Mouse (Mus musculus) kidney, embryonic 16.5 days (tissue): ENCODE measurements around the gene Zfp319. TPM values are rescaled to one million over a fixed set of nuclear protein-coding genes. Genes with fewer than 3 reads are reported as not detected.
"Not testable (repeated sequence)": the region's sequence is repeated elsewhere in the genome, so short reads cannot be mapped to it uniquely, and the experiment has no call there.

Experiments used
- ATAC-seq: fragments of 200-750 bp; cut with Nextera tagmentation; 2 replicates; pipeline ENCODE4 v1.8.0; 2017; ENCODE audit warnings: moderate TSS enrichment; ENCODE audit not compliant: low FRiP score, low TSS enrichment
- H3K27ac ChIP-seq: fragments of 300-500 bp; sonication (generic); 2 replicates; pipeline ENCODE4 v1.5.1; 2014; ENCODE audit warnings: low read length
- H3K27me3 ChIP-seq: fragments of 300-500 bp; sonication (generic); 2 replicates; pipeline ENCODE4 v1.6.1; 2014; ENCODE audit warnings: low read length, control low read depth, mixed read lengths; ENCODE audit not compliant: insufficient read depth
- H3K36me3 ChIP-seq: fragments of 300-500 bp; sonication (generic); 2 replicates; pipeline ENCODE4 v1.6.1; 2014; ENCODE audit warnings: low read length, control low read depth, mixed read lengths; ENCODE audit not compliant: insufficient read depth
- H3K4me1 ChIP-seq: fragments of 300-500 bp; sonication (generic); 2 replicates; pipeline ENCODE4 v1.6.1; 2014; ENCODE audit warnings: low read length, control low read depth, mixed read lengths; ENCODE audit not compliant: insufficient read depth
- H3K4me2 ChIP-seq: fragments of 300-500 bp; sonication (generic); replicated peaks from 2 replicates; pipeline ENCODE4 v1.6.1; 2014; ENCODE audit warnings: low read depth, low read length
- H3K4me3 ChIP-seq: fragments of 300-500 bp; sonication (generic); 2 replicates; pipeline ENCODE4 v1.5.1; 2014; ENCODE audit warnings: mild to moderate bottlenecking, low read length
- H3K9ac ChIP-seq: fragments of 300-500 bp; sonication (generic); replicated peaks from 2 replicates; pipeline ENCODE4 v1.6.1; 2014; ENCODE audit warnings: low read length
- H3K9me3 ChIP-seq: fragments of 300-500 bp; sonication (generic); 2 replicates; pipeline ENCODE4 v1.6.1; 2016; ENCODE audit warnings: low read length, control low read depth
- WGBS: fragments of 180-500 bp; shearing (Covaris S2); extraction: QIAGEN DNeasy Blood & Tissue Kit; methylation state at CpG from one replicate; pipeline ENCODE4 v1.1.7; 2014; 5-methylcytosine and 5-hydroxymethylcytosine counted together
- polyA plus RNA-seq: library from polyadenylated mRNA; unstranded; fragments of >200 nt; fragmentation: Nextera tagmentation; extraction: Ambion mirVana; gene quantifications from 2 replicates; pipeline ENCODE4 v1.2.1, GENCODE M21; 2015

Zfp319 gene
- polyA plus RNA-seq: 9.5 and 10.3 TPM in 2 replicates

- under 1% methylated on average over 56 of the region's 80 CpGs for WGBS
- H3K27me3 ChIP-seq: no peaks in the 10 kb centered on the region
- peak; percentile 96 for ATAC-seq
Measured at GRCm38 (mm10) chr8:95331720-95332436, at the start of gene Zfp319, which contains the start of gene Usb1. Gene Zfp319 (minus strand): TSS chr8:95331950. Gene Usb1 (plus strand): TSS chr8:95332284.

GRCm38 (mm10) chr8:95380953-95381352, 49.2 kb upstream of the Zfp319 start:
- Histone ChIP-seq H3K27ac (no peak overlapping the region), H3K9me3 (peaks cover 4% of the 10 kb centered on the region; the same call in 1 of the 2 replicates), H3K36me3 (no peaks in the 10 kb centered on the region), H3K4me1 (no peaks in the 10 kb centered on the region; the same call in 1 of the 2 replicates), H3K4me2 (no peak overlapping the region), H3K4me3 (no peak overlapping the region), H3K27me3 (no peaks in the 10 kb centered on the region), H3K9ac (no peak overlapping the region)
- ATAC-seq: no peak

More at GRCm38 (mm10) chr8:95331720-95332436, at the start of gene Zfp319, which contains the start of gene Usb1:
- H3K9ac ChIP-seq: peak within 1 kb of the TSS; percentile 78
- H3K4me1 ChIP-seq: peaks cover 21% of the 10 kb centered on the region
- peaks cover 42% of the 10 kb centered on the region for H3K36me3 ChIP-seq
- peak within 1 kb of the TSS; percentile 99 for H3K27ac ChIP-seq
- H3K4me2 ChIP-seq: peak within 1 kb of the TSS; percentile 74
- peak within 1 kb of the TSS; percentile 69 for H3K4me3 ChIP-seq
- no peaks in the 10 kb centered on the region for H3K9me3 ChIP-seq

- not testable (repeated sequence) for H3K4me3 ChIP-seq, H3K4me1 ChIP-seq, H3K9me3 ChIP-seq, H3K9ac ChIP-seq, H3K27ac ChIP-seq, H3K36me3 ChIP-seq, ATAC-seq, H3K4me2 ChIP-seq, H3K27me3 ChIP-seq
- WGBS: 97% methylated on average over 11 of the region's 11 CpGs
Measured at GRCm38 (mm10) chr8:95378928-95379327, 47.2 kb upstream of the Zfp319 start.

GRCm38 (mm10) chr8:95377863-95378291, 46.1 kb upstream of the Zfp319 start:
- H3K27ac ChIP-seq: peak overlapping the region; percentile 8; the same call in 1 of the 2 replicates
- no peak overlapping the region for H3K4me2 ChIP-seq
- H3K9ac ChIP-seq: no peak overlapping the region; the same call in 1 of the 2 replicates
- no peaks in the 10 kb centered on the region; the same call in 1 of the 2 replicates for H3K4me1 ChIP-seq
- no peak overlapping the region for H3K4me3 ChIP-seq
- H3K27me3 ChIP-seq: no peaks in the 10 kb centered on the region
- peak; percentile 29; the same call in 1 of the 2 replicates for ATAC-seq
- no peaks in the 10 kb centered on the region for H3K36me3 ChIP-seq
- 20% methylated on average over 7 of the region's 7 CpGs for WGBS
- no peaks in the 10 kb centered on the region for H3K9me3 ChIP-seq

GRCm38 (mm10) chr8:95377101-95377500, 45.4 kb upstream of the Zfp319 start:
- Histone ChIP-seq H3K9me3 (no peaks in the 10 kb centered on the region), H3K9ac (no peak overlapping the region), H3K27me3 (no peaks in the 10 kb centered on the region), H3K36me3 (0 out of 2 replicates have a peak, but pooled peaks cover 3% of the 10 kb centered on the region), H3K27ac (no peak overlapping the region), H3K4me1 (no peaks in the 10 kb centered on the region; the same call in 1 of the 2 replicates), H3K4me2 (no peak overlapping the region), H3K4me3 (no peak overlapping the region)
- WGBS: 88% methylated on average over 4 of the region's 4 CpGs
- no peak for ATAC-seq

GRCm38 (mm10) chr8:95376309-95376999, 44.7 kb upstream of the Zfp319 start:
- no peak overlapping the region for H3K4me2 ChIP-seq
- no peaks in the 10 kb centered on the region for H3K9me3 ChIP-seq
- WGBS: 68% methylated on average over 12 of the region's 12 CpGs
- H3K4me1 ChIP-seq: no peaks in the 10 kb centered on the region; the same call in 1 of the 2 replicates
- 0 out of 2 replicates have a peak, but pooled peaks cover 3% of the 10 kb centered on the region for H3K36me3 ChIP-seq
- no peak overlapping the region for H3K4me3 ChIP-seq
- no peak overlapping the region for H3K9ac ChIP-seq
- H3K27me3 ChIP-seq: no peaks in the 10 kb centered on the region
- ATAC-seq: no peak
- H3K27ac ChIP-seq: no peak overlapping the region

- ATAC-seq: no peak
- Histone ChIP-seq H3K9me3 (no peaks in the 10 kb centered on the region), H3K4me2 (no peak overlapping the region), H3K4me3 (no peak overlapping the region), H3K9ac (no peak overlapping the region), H3K27me3 (no peaks in the 10 kb centered on the region), H3K36me3 (0 out of 2 replicates have a peak, but pooled peaks cover 3% of the 10 kb centered on the region), H3K4me1 (no peaks in the 10 kb centered on the region; the same call in 1 of the 2 replicates), H3K27ac (no peak overlapping the region)
- 94% methylated on average over 7 of the region's 7 CpGs for WGBS
Measured at GRCm38 (mm10) chr8:95375374-95375930, 43.7 kb upstream of the Zfp319 start.

GRCm38 (mm10) chr8:95374429-95374828, 42.7 kb upstream of the Zfp319 start:
- H3K9me3 ChIP-seq: no peaks in the 10 kb centered on the region
- no peak overlapping the region for H3K9ac ChIP-seq
- no peaks in the 10 kb centered on the region for H3K27me3 ChIP-seq
- H3K36me3 ChIP-seq: 0 out of 2 replicates have a peak, but pooled peaks cover 3% of the 10 kb centered on the region
- no peak overlapping the region for H3K4me2 ChIP-seq
- peaks cover 6% of the 10 kb centered on the region for H3K4me1 ChIP-seq
- 74% methylated on average over 3 of the region's 3 CpGs for WGBS
- no peak overlapping the region for H3K27ac ChIP-seq
- ATAC-seq: no peak
- H3K4me3 ChIP-seq: no peak overlapping the region

- H3K9ac ChIP-seq: no peak overlapping the region
- 0 out of 2 replicates have a peak, but pooled peaks cover 3% of the 10 kb centered on the region for H3K36me3 ChIP-seq
- no peaks in the 10 kb centered on the region for H3K9me3 ChIP-seq
- no peak overlapping the region for H3K4me3 ChIP-seq
- ATAC-seq: no peak
- peaks cover 6% of the 10 kb centered on the region for H3K4me1 ChIP-seq
- 62% methylated on average over 12 of the region's 12 CpGs for WGBS
- H3K4me2 ChIP-seq: no peak overlapping the region
- no peaks in the 10 kb centered on the region for H3K27me3 ChIP-seq
- H3K27ac ChIP-seq: no peak overlapping the region
Measured at GRCm38 (mm10) chr8:95373389-95374002, 41.7 kb upstream of the Zfp319 start.
